Mouse (Mus musculus): Measurements from ENCODE around the gene Gatad2b.
"Not testable (repeated sequence)": the region's sequence is repeated elsewhere in the genome, so short reads cannot be mapped to it uniquely, and the experiment has no call there.

Gatad2b gene

GRCm38 (mm10) chr3:90265932-90266741, 26.8 kb upstream of the Gatad2b start:
- DNase-seq (ENCODE audit: low spot score in 2 of 2), result peak; percentile 64 to 65

- DNase-seq (ENCODE audit: low spot score in 2 of 2), result peak in 1 of 2 experiments; percentile 35
Observed at GRCm38 (mm10) chr3:90266901-90267775, 25.8 kb upstream of the Gatad2b start.

GRCm38 (mm10) chr3:90268190-90268589, 24.8 kb upstream of the Gatad2b start:
- no peak for DNase-seq (ENCODE audit: low spot score in 2 of 2)

- no peak for DNase-seq (ENCODE audit: low spot score in 2 of 2)
Observed at GRCm38 (mm10) chr3:90268971-90269370, 24.0 kb upstream of the Gatad2b start.

- DNase-seq (ENCODE audit: low spot score in 2 of 2), result no peak
Observed at GRCm38 (mm10) chr3:90270784-90271183, 22.2 kb upstream of the Gatad2b start.

- no peak for DNase-seq (ENCODE audit: low spot score in 2 of 2)
Observed at GRCm38 (mm10) chr3:90272170-90272569, 20.8 kb upstream of the Gatad2b start.

GRCm38 (mm10) chr3:90273855-90274254, 19.1 kb upstream of the Gatad2b start:
- DNase-seq (ENCODE audit: low spot score in 2 of 2), result no peak

- DNase-seq (ENCODE audit: low spot score in 2 of 2), result no peak
Observed at GRCm38 (mm10) chr3:90275286-90275685, 17.7 kb upstream of the Gatad2b start.

GRCm38 (mm10) chr3:90276858-90277257, 16.1 kb upstream of the Gatad2b start:
- no peak for DNase-seq (ENCODE audit: low spot score in 2 of 2)

- no peak for DNase-seq (ENCODE audit: low spot score in 2 of 2)
Observed at GRCm38 (mm10) chr3:90277793-90278192, 15.2 kb upstream of the Gatad2b start.

- no peak for DNase-seq (ENCODE audit: low spot score in 2 of 2)
Observed at GRCm38 (mm10) chr3:90278211-90278610, 14.8 kb upstream of the Gatad2b start.

GRCm38 (mm10) chr3:90279216-90279615, 13.8 kb upstream of the Gatad2b start:
- no peak for DNase-seq (ENCODE audit: low spot score in 2 of 2)

- no peak for DNase-seq (ENCODE audit: low spot score in 2 of 2)
Observed at GRCm38 (mm10) chr3:90279743-90280142, 13.2 kb upstream of the Gatad2b start.

GRCm38 (mm10) chr3:90280708-90281107, 12.3 kb upstream of the Gatad2b start:
- no peak for DNase-seq (ENCODE audit: low spot score in 2 of 2)

GRCm38 (mm10) chr3:90284150-90284549, 8.8 kb upstream of the Gatad2b start:
- DNase-seq (ENCODE audit: low spot score in 2 of 2), result no peak

GRCm38 (mm10) chr3:90289403-90289802, 3.6 kb upstream of the Gatad2b start:
- DNase-seq (ENCODE audit: low spot score in 2 of 2), result not testable (repeated sequence)

- DNase-seq (ENCODE audit: low spot score in 2 of 2), result no peak
Observed at GRCm38 (mm10) chr3:90290602-90291001, 2.4 kb upstream of the Gatad2b start.

GRCm38 (mm10) chr3:90291982-90292344, 1.0 kb upstream of the Gatad2b start:
- DNase-seq (ENCODE audit: low spot score in 2 of 2), result no peak

- DNase-seq (ENCODE audit: low spot score in 2 of 2), result peak; percentile 60 to 84
Observed at GRCm38 (mm10) chr3:90293352-90294063, 530 bp downstream of the Gatad2b start.

- DNase-seq (ENCODE audit: low spot score in 2 of 2), result peak in 1 of 2 experiments; percentile 39
Observed at GRCm38 (mm10) chr3:90294064-90294440, 1.1 kb downstream of the Gatad2b start.

- no peak for DNase-seq (ENCODE audit: low spot score in 2 of 2)
Observed at GRCm38 (mm10) chr3:90294651-90295050, 1.7 kb downstream of the Gatad2b start.

GRCm38 (mm10) chr3:90305801-90306200, 12.8 kb downstream of the Gatad2b start:
- DNase-seq (ENCODE audit: low spot score in 2 of 2), result no peak

Measured in spleen, postnatal 10 days (tissue).